Mouse (Mus musculus) CH12F3 (cell line): Measurements from ENCODE around the gene Kcna2.

Source experiments
- in situ Hi-C: fragments of 300-500 bp; cut with MboI; formaldehyde crosslinking; loops from 2 replicates; pipeline ENCODE4 v1.14.3; 2020; ENCODE audit warnings: low sequenced_read_pairs

Kcna2 gene

GRCm38 (mm10) chr3:107100811-107101455, at the start of gene Kcna2:
Gene Kcna2, plus strand, starts transcription at chr3:107101146.
- in situ Hi-C loops, result no loop called here

GRCm38 (mm10) chr3:107061468-107061867, 39.5 kb upstream of the Kcna2 start:
- in situ Hi-C loops, result no loop called here

GRCm38 (mm10) chr3:107062771-107063170, 38.2 kb upstream of the Kcna2 start:
- in situ Hi-C loops, result no loop called here

GRCm38 (mm10) chr3:107065510-107066095, 35.3 kb upstream of the Kcna2 start:
- in situ Hi-C loops, result no loop called here

- in situ Hi-C loops, result no loop called here
Measured at GRCm38 (mm10) chr3:107066165-107066850, 34.6 kb upstream of the Kcna2 start.

GRCm38 (mm10) chr3:107067245-107067644, 33.7 kb upstream of the Kcna2 start:
- in situ Hi-C loops, result no loop called here

- in situ Hi-C loops, result no loop called here
Measured at GRCm38 (mm10) chr3:107073863-107074262, 27.1 kb upstream of the Kcna2 start.

GRCm38 (mm10) chr3:107075705-107076104, 25.2 kb upstream of the Kcna2 start:
- in situ Hi-C loops, result loop anchor here (25.0 kb wide), 1 partner anchor 313 kb away; no protein-coding TSS in a partner anchor

- in situ Hi-C loops, result loop anchor here (25.0 kb wide), 1 partner anchor 314 kb away; no protein-coding TSS in a partner anchor
Measured at GRCm38 (mm10) chr3:107076658-107077057, 24.3 kb upstream of the Kcna2 start.

GRCm38 (mm10) chr3:107077101-107077500, 23.8 kb upstream of the Kcna2 start:
- in situ Hi-C loops, result loop anchor here (25.0 kb wide), 1 partner anchor 315 kb away; no protein-coding TSS in a partner anchor

- in situ Hi-C loops, result loop anchor here (25.0 kb wide), 1 partner anchor 319 kb away; no protein-coding TSS in a partner anchor
Measured at GRCm38 (mm10) chr3:107080803-107081202, 20.1 kb upstream of the Kcna2 start.

GRCm38 (mm10) chr3:107081227-107081626, 19.7 kb upstream of the Kcna2 start:
- in situ Hi-C loops, result loop anchor here (25.0 kb wide), 1 partner anchor 319 kb away; no protein-coding TSS in a partner anchor

- in situ Hi-C loops, result loop anchor here (25.0 kb wide), 1 partner anchor 322 kb away; no protein-coding TSS in a partner anchor
Measured at GRCm38 (mm10) chr3:107084586-107084985, 16.4 kb upstream of the Kcna2 start.

- in situ Hi-C loops, result loop anchor here (25.0 kb wide), 1 partner anchor 325 kb away; no protein-coding TSS in a partner anchor
Measured at GRCm38 (mm10) chr3:107087410-107087809, 13.5 kb upstream of the Kcna2 start.

GRCm38 (mm10) chr3:107088820-107089219, 12.1 kb upstream of the Kcna2 start:
- in situ Hi-C loops, result loop anchor here (25.0 kb wide), 1 partner anchor 327 kb away; no protein-coding TSS in a partner anchor

- in situ Hi-C loops, result loop anchor here (25.0 kb wide), 1 partner anchor 327 kb away; no protein-coding TSS in a partner anchor
Measured at GRCm38 (mm10) chr3:107089475-107089874, 11.5 kb upstream of the Kcna2 start.

GRCm38 (mm10) chr3:107090001-107090400, 10.9 kb upstream of the Kcna2 start:
- in situ Hi-C loops, result loop anchor here (25.0 kb wide), 1 partner anchor 328 kb away; no protein-coding TSS in a partner anchor

- in situ Hi-C loops, result loop anchor here (25.0 kb wide), 1 partner anchor 328 kb away; no protein-coding TSS in a partner anchor
Measured at GRCm38 (mm10) chr3:107090403-107091150, 10.4 kb upstream of the Kcna2 start.

GRCm38 (mm10) chr3:107094028-107094427, 6.9 kb upstream of the Kcna2 start:
- in situ Hi-C loops, result loop anchor here (25.0 kb wide), 1 partner anchor 332 kb away; no protein-coding TSS in a partner anchor

GRCm38 (mm10) chr3:107096269-107096731, 4.6 kb upstream of the Kcna2 start:
- in situ Hi-C loops, result loop anchor here (25.0 kb wide), 1 partner anchor 334 kb away; no protein-coding TSS in a partner anchor
